Mouse (Mus musculus) left cerebral cortex, postnatal 14 days (tissue): ENCODE measurements at regions not wholly inside any gene's neighbourhood (a gene's known extent, or its start where the extent isn't known, plus 50 kb on each side); places are given as distances from the start of the nearest gene placed in this dataset.

Experiments used
- DNase-seq, 2 experiments: peaks; one replicate each; pipeline ENCODE4 v3.0.0; 2021 to 2022; ENCODE audit warnings: low spot score in 2 of 2, mixed read lengths in 1 of 2
- intact Hi-C: fragments of 180-260 bp; cut with DNase I; formaldehyde crosslinking; loops from one replicate; pipeline ENCODE4 v1.15.1; 2025

GRCm38 (mm10) chr9:101807249-101807648 is 54.4 kb upstream of the 9630041A04Rik start:
- DNase-seq, result peak; percentile 18 to 44
- intact Hi-C loops, result no loop called here

- intact Hi-C loops, result no loop called here
- no peak for DNase-seq
These were observed 64.9 kb upstream of the 9630041A04Rik start for GRCm38 (mm10) chr9:101796718-101797117.

DNA sequence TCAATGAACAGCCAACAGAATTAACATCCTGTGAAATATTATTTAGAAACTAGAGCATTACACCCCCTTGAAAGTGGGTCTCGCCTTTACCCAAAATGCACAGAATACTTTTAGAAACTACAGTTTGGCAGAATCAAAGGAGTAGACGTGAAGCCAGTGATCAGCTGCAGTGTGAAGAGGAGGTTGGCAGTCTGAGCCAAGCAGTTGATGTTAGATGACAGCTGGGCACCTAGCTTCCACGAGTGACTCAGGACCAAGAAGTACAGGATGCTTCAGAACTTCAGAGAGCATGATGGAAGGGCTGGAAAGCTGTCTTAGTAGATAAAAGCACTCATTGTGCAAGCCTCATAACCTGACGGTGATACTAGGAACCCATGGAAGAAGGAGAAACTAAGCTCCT is 65.6 kb upstream of the 9630041A04Rik start:
- DNase-seq, result peak; percentile 7 to 15
- intact Hi-C loops, result no loop called here

- intact Hi-C loops, result no loop called here
- no peak for DNase-seq
These were observed 66.2 kb upstream of the 9630041A04Rik start for GRCm38 (mm10) chr9:101795436-101795835.

- intact Hi-C loops, result no loop called here
- no peak for DNase-seq
These were observed 70.7 kb upstream of the 9630041A04Rik start for GRCm38 (mm10) chr9:101790936-101791335.

GRCm38 (mm10) chr9:101740949-101741605 is 120.6 kb upstream of the 9630041A04Rik start:
- DNase-seq, result no peak
- intact Hi-C loops, result no loop called here

DNA sequence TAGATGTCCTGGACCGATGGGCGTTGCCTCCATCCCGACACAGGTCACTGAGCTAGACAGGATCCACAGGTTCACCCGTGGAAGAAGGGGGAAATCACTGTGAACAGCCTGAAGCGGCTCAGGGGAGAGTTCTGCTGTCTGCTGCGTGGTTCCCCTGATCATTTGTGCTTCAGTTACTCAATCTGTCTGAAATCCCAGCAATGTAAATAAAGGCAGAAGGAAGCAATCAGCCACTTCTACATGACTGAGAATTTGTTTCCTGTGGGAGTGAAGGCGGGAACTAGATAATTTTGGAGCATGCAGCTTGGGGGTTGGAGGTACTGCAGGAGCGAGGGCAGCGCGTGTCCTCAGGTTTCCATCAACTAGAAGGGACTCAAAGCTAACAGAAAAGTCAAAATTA is 122.3 kb upstream of the 9630041A04Rik start:
- peak in 1 of 2 experiments; percentile 8 for DNase-seq
- intact Hi-C loops, result no loop called here

DNA sequence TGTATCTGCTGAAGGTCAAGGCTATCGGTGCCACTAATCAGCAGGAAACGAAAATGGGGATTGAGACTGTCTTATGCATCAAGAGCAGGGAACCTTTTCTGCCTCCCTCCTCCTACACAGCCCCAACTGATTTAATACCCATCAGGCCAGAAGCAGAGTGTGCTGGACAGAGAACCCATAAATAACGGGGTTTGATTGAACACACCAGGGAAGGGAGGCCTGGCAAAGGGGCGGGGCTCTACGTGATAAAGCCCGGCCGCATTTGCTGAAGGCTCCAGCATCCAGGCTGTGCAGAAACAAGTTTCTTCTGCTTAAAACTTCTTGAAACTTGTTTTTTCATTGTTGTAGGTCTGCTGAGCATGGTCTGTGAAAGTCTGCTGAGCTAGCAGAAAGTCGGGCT is 127.4 kb upstream of the 9630041A04Rik start:
- no peak for DNase-seq
- intact Hi-C loops, result no loop called here

DNA sequence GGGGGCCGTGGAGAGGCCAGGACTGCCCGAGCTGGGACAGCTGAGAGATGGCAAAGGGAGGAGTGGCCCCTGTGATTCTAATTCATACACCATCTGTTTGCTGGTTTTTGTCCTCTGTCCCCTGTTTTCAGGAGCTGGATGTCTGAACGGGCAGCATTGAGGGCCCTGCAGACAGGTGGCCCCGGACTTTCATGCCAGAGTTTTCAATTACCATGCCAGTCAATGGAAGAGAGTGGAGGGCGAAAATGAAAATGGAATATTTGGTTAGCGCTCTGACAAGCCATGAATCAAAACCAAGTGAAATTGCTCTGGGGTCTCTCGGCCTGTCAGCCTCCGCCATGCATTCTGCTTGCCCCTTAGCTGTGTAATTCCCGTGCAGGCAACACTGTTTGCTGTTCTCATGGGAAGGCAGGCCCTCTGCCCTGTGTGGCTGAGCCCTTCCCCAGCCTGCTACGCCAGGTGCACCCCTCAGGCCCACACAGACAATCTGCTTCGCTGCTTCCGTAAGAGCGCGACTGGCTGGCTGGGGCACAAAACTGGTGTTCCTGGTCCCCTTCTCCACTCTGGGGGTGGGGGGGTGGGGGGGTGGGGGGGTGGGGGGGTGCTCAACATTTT is 127.9 kb upstream of the 9630041A04Rik start:
- intact Hi-C loops, result no loop called here
- DNase-seq, result no peak

DNA sequence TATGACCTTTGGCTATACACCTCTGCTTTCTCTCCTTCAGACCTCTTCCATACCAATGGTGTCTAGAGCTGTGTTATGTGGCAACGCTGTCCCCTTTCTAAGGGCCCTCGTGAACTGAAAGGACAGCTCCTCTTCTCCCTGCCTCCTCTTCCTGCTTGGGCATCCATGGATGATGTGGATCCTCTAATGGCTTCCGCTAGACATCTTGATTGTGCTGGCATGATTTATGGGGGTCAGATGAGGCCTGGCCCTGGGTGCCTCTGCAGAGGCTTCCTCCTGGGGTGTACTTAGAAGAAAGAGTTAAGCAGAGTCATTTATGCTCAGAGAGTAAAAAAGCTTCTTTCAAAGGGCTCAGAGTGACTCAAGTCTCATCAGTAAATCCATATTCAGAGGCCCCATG is 131.5 kb upstream of the 9630041A04Rik start:
- intact Hi-C loops, result no loop called here
- no peak for DNase-seq

GRCm38 (mm10) chr9:101717911-101718310 is 143.7 kb upstream of the 9630041A04Rik start:
- intact Hi-C loops, result no loop called here
- no peak for DNase-seq

DNA sequence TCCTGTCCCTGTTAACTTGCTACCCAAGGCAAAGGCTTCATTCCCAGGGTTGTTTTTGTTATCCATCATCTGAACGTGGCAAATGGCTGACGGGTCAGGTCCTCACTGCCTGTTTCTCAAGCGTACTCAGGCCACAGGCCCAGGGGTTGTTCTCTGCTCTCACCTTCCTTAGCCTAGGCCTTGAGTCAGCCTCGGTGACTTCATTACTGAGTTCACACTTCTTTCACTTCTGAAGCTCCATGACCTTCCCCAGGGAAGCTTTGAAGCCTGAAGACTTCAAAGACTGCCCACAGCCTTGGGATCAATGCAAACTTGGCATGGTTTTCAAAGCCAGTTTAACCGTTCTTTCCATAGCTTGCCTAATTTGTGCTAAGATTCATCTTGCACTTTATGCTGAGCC is 145.3 kb upstream of the 9630041A04Rik start:
- DNase-seq, result no peak

DNA sequence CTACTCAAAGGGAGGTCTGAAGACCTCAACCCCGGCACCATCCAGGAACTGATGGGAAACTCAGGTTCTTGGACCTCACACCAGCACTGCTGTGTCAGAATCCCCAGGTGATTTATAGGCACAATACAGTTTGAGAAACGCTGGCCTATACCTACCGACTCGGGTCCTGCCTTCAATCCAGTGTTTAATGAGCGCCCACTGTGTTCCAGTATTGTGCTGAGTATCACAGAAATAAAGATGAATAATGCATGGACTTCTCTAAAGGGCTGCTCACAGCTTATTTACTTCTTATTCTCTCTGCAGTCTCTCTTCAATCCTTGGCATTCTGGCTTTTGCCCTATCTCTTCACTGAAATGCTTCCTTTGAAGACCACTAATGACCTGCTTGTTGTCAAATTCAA is 146.8 kb upstream of the 9630041A04Rik start:
- DNase-seq, result no peak
- intact Hi-C loops, result no loop called here

More for the DNA sequence above, 145.3 kb upstream of the 9630041A04Rik start:
- intact Hi-C loops, result no loop called here

DNA sequence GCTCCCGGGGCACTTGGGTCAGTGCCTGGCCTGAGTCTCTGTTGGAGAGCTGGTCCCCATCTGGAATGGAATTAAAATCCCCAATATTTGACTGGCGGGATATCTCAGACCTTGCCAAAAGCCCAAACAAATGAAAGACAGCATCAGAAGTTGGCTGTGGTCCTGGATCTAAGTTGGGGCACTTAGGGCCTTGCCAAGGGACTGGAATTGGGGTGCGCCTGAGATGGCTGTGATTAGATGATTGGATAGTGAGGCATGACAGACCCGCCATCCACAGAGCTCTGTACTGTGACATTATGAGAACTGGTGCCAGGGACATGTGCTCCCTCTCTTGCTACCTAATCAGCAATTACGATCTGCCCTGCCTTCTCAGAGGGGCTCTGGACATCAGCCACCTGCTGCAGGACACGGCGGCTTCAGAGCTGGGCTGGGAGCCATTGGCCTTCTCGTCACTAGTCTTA is 151.0 kb upstream of the 9630041A04Rik start:
- intact Hi-C loops, result no loop called here

GRCm38 (mm10) chr9:101700368-101700767 is 161.3 kb upstream of the 9630041A04Rik start:
- intact Hi-C loops, result no loop called here
- DNase-seq, result no peak

More for the DNA sequence above, 151.0 kb upstream of the 9630041A04Rik start:
- no peak for DNase-seq

DNA sequence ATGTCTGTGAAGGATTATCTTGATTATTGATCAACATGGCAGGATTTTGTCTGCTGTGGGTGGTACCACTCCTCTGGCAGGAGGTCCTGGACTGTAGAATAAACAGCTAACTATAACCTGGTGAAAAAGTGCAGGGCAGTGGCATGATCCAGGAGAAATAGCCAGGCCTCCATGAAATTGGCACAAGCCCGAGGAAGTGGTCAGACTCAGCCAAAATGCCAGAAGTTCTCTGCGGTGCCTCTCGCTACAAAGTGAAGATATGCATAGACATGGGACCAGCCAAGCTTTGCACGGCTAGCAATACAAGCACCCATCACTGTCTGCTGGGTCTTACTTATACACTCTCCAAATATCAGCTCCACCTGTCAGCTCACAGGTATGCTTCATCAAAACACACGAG is 167.6 kb upstream of the 9630041A04Rik start:
- intact Hi-C loops, result loop anchor here (5.0 to 10.0 kb wide), 5 partner anchors 211 to 853 kb away; no protein-coding TSS in a partner anchor
- no peak for DNase-seq

- intact Hi-C loops, result loop anchor here (2.0 to 10.0 kb wide), 6 partner anchors 213 to 856 kb away; partner anchors contain the start of gene Ephb1
These were observed 170.3 kb upstream of the 9630041A04Rik start for GRCm38 (mm10) chr9:101691336-101691735.

DNA sequence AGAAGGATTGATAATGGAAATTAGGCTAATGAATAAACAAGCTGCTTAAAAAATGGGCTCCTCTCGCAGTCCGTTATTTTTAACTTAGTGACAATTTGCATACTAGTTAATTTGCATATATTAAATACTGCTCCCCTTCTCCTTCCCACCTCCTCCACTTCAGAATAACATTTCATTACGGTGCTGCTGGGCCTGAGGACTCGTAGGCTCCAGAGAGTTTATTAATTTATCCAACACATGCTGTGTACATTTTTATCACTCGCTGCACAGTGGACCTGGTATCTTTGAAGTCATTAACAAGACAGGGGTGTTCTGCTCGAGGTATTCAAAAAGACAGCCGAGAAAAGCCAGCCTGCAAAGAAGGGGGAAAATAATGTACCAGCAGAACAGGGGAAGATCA is 170.7 kb upstream of the 9630041A04Rik start:
- intact Hi-C loops, result loop anchor here (2.0 to 10.0 kb wide), 6 partner anchors 214 to 856 kb away; partner anchors contain the start of gene Ephb1
- DNase-seq, result no peak

More at GRCm38 (mm10) chr9:101691336-101691735, 170.3 kb upstream of the 9630041A04Rik start:
- no peak for DNase-seq

DNA sequence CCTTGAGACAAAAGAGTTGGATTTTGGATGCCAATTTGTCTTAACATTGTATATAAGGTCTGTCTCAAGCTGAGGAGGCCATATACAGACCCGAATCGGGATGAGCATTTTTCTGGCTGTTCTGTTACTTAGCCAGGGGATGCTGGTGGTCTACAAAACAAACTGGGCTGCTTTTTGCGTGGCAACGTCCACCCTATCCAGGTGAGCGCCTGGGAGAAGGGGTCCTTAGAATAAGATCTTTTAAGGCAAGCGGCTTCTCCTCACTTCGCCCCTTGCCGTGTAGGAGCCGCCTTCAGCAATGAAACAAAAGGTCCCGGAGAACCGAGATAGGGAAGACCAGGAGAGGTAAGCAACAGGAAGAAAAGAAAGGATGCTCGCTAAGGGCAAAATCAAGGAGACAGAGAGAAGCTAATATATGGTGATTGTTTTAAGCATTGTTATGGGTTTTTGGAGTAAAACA is 171.2 kb upstream of the 9630041A04Rik start:
- intact Hi-C loops, result loop anchor here (2.0 to 10.0 kb wide), 6 partner anchors 214 to 857 kb away; partner anchors contain the start of gene Ephb1
- DNase-seq, result no peak

DNA sequence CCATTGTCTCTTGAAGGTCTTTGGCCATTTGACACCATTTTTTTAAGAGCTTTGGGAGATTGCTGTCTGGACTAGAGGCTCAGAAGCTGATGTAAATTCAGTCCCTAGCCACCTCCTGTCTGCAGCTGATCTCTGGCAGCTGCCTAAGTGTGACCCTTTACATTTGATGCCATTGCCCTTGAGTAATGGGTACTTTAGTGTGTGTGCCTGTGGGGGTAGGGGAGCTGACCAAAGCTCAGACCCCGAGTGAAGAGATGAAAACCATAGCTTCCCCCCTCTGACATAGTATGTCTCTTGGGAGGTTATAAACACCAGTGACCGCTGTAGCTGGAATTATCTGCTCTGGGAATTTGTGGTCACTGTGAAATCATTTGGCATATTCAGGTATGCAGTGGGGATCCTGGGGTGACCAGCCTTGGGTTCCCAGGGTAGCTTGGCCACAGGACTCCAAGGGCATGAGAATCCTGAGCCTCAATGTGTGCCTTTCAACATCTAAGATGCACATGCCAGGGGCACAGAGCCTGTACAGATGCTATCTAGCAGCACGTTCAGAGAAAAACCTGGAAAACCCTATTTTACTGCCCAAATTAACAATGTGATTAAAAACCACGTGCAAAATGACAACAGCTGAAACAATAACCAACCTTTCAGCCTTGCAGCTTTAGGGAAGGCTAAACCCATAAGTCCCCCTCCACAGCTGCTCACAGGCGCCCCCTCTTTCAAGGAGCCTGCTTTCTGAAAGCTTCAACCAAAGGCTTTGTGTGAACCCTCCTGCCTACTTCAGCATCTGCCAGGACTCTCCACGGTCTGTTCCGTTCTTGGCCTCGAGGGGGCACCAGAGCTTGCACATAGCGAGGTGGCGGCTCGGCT is 171.9 kb upstream of the 9630041A04Rik start:
- peak; percentile 96 to 98 for DNase-seq
- intact Hi-C loops, result loop anchor here (2.0 to 10.0 kb wide), 6 partner anchors 215 to 858 kb away; partner anchors contain the start of gene Ephb1
